Mouse (Mus musculus) neutrophil, adult 65 days (primary cell): ENCODE measurements around the gene Crygn. TPM values are rescaled to one million over a fixed set of nuclear protein-coding genes. Genes with fewer than 3 reads are reported as not detected.

Source experiments
- total RNA-seq: library from RNA; stranded (reverse); gene quantifications from 2 replicates; pipeline ENCODE4 v1.2.4, GENCODE M21; 2023

Crygn gene
- not detected in 2 replicates for total RNA-seq

GRCm38 (mm10) chr5:24757816-24758215 lies at the start of gene Crygn:
TSS of gene Crygn (minus strand) at chr5:24758008.

GRCm38 (mm10) chr5:24730488-24730871 lies 27.3 kb downstream of the Crygn start, which contains the start of gene Wdr86:
TSS of gene Wdr86 (minus strand) at chr5:24730727.

Other genes starting within 250 kb of the Crygn start
- not detected in 2 replicates for gene Gbx1, start 230.8 kb downstream of the Crygn start, total RNA-seq
- gene Asb10, start 217.0 kb downstream of the Crygn start, total RNA-seq, result not detected in 2 replicates
- not detected in 2 replicates for gene 4931409K22Rik, start 201.2 kb downstream of the Crygn start, total RNA-seq
- 19.1 and 28.7 TPM in 2 replicates for gene Abcf2, start 180.5 kb downstream of the Crygn start, total RNA-seq
- gene Chpf2, start 171.3 kb downstream of the Crygn start, total RNA-seq, result 17.2 and 24.3 TPM in 2 replicates
- 0.16 and 0.28 TPM in 2 replicates for gene Smarcd3, start 133.6 kb downstream of the Crygn start, total RNA-seq
- gene Nub1, start 72.5 kb downstream of the Crygn start, total RNA-seq, result 65.3 and 87.6 TPM in 2 replicates
- not detected in 2 replicates for gene Wdr86, start 27.3 kb downstream of the Crygn start, total RNA-seq
- 44.0 and 57.4 TPM in 2 replicates for gene Rheb, start 84.6 kb upstream of the Crygn start, total RNA-seq